Mouse (Mus musculus) cerebellum, adult 11 months (tissue): ENCODE data around the gene Vkorc1.
"Not testable (repeated sequence)": the region's sequence is repeated elsewhere in the genome, so short reads cannot be mapped to it uniquely, and the experiment has no call there.

Source experiments
- DNase-seq: peaks from one replicate; pipeline ENCODE4 v3.0.0; 2022

Vkorc1 gene

DNA sequence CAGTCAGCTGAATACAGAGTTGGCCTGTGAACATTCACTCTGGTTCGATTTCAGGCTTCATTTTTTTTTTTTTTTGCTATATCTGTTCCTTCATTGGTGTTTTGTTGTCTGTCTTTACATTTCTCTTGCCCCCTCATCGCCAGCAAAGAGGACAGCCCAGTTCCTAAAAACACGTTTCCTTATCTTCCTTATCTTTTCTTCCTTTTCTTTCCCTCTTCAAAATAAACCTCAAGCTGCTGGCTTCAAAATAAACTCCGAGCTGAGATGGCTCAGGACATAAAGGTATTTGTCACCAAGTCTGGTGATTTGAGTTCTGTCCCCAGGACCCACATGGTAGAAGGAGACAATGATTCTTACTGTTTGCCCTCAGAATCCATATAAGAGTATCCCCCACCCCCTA, 17.5 kb upstream of the Vkorc1 start:
- DNase-seq: no peak

DNA sequence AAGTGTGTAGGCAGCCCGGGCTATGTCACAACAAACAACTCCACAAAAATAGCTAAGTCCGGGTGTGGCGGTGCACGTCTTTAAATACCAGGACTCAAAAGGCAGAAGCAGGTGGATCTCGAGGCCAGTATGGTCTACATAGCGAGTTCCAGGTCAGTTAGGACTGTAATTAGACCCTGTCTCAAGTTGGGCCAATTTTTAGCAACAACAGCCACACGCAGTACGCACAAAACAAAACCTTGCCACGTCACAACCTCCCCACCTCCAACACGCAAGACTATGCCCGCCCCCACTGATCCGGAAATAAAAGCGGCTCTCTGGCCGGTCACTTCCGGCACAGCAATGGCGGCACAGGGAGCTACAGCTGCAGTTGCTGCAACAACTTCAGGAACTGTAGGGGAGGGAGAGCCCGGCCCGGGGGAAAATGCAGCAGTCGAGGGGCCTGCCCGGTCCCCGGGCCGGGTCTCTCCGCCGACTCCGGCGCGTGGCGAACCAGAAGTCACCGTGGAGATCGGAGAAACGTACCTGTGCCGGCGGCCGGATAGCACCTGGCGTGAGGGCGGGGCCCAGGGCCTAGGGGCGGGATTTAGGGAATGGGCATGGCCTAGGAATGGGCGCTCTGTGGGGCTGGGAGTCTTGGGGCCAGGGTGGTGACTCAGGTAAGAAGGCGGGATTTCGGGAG, 16.9 kb upstream of the Vkorc1 start, which contains the start of gene Kat8:
Gene Kat8 (plus strand): TSS at position 327 of the 682 bp plus-strand sequence.
- DNase-seq: peak; percentile 80

DNA sequence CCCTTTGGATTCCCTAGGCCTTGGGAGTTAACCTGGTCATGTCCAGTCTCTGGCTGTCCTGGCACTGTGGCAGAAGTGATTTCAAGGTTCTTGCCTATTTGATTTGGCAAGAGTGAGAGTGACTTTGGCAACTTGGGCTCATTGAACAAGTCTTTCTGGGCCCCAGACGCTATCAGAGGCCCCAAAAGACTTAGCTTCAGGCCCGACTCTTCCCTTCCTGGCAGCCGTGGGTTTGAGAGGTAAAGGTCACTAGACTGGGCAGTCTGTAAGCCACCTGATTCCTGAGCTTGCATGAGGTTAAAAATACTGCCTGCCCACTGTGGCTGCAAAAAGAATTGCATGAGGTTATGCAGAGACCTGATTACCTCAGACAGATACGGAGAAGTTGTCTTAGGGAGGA, 13.2 kb upstream of the Vkorc1 start:
- no peak for DNase-seq

DNA sequence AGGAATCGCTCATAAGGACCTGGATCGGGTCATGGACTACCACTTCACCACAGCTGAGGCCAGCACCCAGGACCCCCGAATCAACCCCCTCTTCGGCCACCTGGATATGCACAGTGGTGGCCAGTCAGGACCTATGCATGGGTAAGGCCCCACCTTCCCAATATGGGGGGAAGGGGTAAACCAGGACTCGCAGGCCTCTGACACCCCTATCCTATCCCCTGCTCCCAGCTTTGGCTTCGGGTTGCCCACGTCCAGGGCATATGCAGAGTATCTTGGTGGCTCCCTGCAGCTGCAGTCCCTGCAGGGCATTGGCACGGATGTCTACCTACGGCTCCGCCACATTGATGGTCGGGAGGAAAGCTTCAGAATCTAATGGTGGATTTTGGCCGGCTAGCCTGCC, 12.5 kb upstream of the Vkorc1 start:
- DNase-seq: no peak

DNA sequence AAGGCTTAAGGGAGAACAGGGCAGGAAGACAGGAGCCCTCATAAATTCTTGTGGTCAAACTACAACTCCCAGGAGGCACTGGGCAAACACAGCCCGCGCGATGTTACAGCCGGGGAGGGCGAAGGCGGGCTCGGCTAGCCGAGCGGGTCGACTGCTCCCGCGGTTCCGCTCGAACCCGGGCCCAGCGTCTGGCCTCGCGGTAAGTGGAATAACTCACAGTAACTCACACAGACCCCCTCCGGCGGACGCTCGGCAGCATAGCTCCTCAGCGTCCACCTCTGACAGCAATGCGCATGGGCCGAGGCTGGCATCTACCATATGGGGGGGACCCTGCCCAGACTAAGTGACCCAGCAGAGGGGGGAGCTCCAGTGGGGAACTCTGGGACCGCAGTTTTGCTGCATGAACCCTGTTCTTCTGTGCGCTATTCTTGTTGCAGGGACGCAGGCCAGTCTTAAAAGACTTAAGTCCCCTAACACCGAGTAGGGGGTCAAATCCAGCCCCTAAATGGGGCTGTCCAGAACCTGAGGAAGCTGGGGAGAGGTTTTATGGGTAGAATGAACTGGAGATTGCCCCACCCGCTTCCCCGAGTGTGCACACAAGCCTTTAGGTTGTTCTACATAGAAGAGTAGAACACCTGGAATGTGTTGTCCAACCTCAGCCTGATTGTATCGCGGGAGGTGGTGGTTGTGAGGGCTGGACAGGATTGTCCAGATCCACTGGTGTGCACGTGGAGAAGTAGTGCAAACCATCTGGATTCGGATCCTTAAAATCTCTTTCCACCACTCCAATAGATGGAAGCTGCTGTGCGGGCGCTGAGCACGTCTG, 8.8 kb upstream of the Vkorc1 start, which contains the start of gene Bckdk:
Gene Bckdk (plus strand): TSS at position 112 of the 826 bp plus-strand sequence.
- DNase-seq: peak; percentile 73

DNA sequence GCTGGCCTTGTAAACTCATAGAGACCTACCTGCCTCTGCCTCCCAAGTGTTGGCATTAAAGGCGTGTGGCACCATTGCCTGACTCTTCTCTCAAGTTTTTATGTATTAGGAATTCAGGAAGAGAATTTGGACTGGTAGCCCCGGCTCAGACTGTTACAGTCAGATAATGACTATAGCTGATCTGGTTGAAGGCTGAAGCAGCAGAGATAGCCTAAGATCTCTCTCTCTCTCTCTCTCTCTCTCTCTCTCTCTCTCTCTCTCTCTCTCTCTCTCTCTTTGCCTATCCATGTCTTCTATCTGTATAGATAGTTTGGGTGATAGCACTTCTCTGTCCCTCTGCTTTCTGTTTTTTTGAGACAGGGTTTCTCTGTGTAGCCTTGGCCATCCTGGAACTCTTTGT, 6.4 kb upstream of the Vkorc1 start:
- DNase-seq: no peak

DNA sequence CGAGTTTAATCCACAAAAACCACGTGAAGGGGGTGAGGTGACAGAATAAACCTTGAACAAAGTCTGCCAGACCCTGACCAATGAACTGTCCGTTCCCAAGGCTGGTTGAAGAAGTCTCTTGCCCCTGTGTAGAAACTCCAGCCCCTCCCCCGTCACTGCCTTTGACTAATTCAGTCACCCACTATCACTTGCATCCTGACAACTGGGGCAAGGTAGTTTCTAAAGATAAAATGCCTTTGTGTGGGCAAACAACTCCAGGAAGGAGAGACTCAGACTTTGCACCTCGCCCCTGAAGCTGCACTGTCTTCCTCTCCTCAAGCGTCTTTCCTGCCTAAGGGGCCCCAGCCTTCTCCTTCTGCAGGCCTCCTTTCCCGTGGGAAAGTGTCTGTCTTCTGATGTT, 4.6 kb upstream of the Vkorc1 start:
- DNase-seq: no peak

DNA sequence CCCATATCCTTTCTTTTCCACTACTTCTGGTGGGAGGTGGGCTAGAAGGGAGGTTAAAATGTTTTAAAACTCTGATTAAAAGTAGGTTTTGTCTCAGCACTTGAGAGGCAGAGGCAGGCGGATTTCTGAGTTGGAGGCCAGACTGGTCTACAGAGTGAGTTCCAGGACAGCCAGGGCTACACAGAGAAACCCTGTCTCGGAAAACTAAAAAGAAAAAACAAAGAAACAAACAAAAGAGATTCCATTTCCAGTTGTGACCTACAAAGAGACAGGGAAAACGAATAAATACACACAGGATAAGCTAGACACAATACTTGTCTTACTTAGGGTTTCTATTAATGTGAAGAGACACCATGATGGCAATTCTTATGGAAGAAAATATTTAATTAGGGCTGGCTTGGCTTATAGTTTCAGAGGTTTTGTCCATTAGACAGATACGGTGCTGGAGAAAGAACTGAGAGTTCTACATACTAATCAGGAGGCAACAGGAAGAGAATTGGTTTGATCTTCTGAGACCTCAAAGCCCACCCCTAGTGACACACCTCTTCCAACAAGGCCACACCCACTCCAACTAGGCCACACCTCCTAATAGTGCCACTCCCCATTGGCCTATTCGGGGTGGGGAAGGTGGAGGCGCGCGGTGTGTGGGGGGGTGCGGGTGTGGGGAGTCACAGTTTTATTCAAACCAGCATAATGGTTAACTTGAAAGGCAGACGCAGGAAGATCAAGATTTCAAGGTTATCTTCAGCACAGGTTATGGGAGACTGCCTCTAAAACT, 3.0 kb upstream of the Vkorc1 start:
- no peak for DNase-seq

DNA sequence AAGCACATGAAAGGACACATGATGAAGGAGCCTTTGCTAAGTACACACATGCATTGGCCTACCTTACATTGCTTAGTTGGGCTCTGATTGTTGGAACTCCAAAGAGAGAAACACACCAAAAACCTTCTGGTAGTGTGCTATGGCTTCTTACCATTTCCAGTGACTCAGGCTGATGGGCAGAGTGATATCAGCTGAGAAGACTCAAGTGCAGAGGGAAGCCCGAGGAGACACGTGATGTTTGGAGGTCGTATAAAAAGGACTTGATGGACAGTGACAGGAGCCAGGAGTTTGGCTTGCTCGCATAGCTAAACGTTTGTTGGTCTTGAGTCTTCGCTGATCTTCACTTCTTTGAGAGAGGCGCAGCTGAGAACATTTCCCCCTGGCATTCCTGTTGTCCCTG, 2.1 kb upstream of the Vkorc1 start:
- DNase-seq: no peak

DNA sequence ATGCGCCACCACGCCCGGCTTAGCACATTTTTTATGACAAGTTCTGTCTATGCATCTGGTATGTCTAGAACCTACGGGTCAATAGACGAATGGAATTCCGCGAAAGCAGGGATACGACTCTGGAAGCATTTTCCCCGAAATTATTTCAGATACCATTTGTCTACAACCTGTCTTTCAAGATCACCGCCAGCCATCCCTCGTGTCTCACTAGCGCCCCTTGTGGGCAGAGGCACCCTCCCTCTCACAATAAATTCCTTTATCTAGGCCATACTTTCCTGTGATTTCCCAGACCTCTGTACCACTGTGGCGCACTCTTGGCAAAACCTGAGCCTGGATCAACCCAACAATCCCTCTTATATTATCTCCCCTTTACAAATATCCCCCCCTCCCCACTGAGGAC, 967 bp upstream of the Vkorc1 start:
- DNase-seq: peak; percentile 63

DNA sequence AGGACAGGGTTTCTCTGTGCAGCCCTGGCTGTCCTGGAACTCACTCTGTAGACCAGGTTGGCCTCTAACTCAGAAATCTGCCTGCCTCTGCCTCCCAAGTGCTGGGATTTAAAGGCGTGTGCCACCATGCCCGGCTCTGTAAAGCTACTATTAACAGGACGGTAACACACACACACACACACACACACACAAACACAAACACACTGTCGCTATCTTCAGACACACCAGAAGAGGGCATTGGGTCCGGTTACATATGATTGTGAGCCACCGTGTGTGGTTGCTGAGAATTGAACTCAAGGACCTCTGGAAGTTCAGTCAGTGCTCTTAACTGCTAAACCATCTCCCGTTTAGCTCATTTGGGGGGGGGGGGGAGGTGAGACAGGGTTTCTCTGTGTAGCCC, 474 bp upstream of the Vkorc1 start:
- not testable (repeated sequence) for DNase-seq

DNA sequence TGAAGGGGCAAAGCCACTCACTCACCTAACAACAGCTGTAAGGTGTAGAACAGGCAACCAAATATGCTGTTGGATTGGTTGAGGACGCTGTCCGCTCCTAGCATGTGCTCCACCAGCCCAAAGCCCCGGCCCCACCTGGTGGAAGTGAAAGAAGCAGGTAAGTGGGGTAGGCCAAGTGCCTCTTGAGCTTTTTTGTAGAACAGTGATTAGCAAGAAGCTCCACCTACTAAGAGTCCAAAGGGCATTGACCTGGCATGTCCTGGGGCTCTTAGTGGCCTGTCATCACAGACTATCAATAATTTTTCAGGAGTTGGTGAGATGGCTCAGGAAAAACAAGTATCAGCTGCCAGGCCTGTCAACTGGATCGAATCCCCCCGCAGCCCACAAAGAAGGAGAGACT, 937 bp downstream of the Vkorc1 start:
- DNase-seq: no peak

DNA sequence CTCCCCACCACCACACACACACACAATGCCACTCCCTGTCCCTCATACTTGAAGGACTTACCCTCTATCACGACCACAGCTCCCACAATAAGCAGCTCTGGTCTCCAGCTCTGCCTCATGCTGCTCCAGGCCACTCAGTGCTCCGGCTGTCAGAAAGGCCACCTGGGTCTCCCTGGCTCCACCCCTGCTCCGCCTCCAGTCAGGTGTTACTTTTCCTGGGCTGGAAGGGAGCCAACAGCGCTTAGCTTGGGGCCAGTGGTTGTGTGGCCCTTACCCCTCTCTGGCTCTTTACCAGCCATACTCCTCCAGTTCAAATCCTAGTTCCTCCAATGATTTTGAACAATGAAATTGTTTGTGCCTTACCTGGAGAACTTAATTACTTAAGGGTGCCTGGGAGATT, 4.6 kb downstream of the Vkorc1 start, which contains the start of gene Prss53:
Gene Prss53 (minus strand): TSS at position 173 of the 400 bp plus-strand sequence.
- no peak for DNase-seq

DNA sequence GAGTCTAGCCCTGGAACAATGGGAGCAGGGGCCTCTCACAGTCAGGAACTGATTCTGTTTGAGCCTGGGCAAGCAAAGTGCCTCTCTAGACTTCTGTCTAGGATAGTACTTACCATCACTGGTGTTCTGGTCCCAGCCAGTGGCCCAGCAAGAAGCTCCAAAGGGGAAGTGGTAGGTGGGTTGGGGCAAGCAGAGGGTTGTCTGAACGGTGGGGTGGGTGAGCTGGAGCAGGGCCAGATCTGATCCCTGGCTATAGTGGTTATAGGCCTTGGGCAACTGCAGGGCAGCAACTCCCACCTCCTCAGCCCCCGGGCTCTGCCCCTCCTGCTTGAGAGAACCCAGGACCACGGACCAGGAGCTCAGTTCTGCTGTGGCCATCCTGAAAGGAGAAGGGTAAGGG, 6.6 kb downstream of the Vkorc1 start:
- DNase-seq: no peak

DNA sequence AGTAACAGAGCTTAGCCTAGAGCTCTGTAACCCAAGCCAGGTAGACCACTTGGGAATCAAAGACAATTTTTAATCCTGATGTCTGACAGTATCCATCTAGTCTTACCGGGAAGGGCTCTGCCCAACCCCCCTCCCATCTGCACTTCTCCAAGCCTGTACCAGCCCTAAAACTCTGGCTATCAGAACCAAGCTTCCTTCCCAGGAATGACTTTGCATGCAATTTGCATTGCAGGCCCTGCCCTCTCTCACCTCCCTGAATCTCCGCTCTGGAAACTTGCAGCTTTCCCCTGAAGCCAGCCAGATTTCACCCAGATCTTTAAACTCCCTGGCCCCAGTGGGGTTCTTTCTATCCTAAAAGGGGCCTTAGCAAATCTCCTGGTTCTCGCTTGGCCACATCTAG, 7.6 kb downstream of the Vkorc1 start:
- DNase-seq: no peak

DNA sequence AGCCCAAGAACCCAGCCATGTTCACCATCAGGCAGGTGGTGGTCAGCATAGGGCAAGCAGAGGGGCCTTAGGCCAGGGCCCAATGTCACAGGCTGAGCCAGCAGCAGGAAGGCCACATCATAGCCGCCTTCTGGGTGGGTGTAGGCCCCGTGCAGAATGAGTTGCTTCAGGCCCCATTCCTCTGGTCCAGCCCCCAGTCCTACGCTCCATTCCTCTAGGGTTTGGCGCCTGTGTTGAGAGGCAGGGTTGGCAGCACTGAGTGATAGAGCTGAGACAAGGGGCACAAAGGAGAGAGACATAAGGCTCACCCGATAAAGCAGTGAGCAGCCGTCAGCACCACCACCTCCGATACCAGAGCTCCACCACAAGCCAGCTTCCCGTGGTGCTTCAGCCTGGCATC, 8.2 kb downstream of the Vkorc1 start:
- DNase-seq: no peak

DNA sequence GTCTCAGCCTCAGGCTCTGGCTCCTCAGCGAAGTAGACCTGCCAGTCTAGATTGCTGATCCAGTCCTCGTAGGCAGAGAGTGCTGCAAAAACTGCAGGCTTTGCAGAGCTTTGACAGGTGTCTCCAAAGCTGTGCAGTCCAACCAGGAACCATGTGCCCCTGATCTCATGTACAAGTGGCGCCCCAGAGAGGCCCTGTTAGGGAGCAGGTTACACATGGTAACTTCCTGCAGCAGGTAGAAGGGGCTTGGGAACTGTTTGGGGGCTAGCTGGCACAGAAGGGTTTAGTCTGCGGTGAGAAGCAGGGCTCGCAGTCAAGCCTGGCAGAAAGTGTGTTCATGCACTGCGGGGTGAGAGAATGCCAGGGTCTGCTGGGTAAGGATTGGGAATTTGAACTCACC, 8.9 kb downstream of the Vkorc1 start:
- no peak for DNase-seq

DNA sequence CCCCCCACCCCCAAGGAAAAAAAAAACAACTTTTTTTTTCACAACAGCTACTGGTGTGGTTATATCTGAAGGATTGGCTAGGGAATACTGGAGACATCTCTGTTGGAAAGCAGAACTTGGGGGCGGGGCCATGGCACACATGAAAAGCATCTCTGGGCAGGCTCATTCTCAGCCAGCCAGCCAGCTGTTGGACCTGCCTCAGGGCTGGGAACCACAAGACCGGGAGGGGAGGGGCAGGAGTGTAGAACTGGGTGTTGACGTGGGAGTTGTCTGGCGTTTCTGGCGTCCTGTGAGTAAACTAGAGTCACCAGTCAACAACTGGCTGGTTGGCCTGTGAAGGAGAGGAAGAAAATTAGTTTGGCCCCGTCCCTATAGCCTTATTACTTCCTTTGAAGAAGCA, 9.5 kb downstream of the Vkorc1 start:
- DNase-seq: no peak

DNA sequence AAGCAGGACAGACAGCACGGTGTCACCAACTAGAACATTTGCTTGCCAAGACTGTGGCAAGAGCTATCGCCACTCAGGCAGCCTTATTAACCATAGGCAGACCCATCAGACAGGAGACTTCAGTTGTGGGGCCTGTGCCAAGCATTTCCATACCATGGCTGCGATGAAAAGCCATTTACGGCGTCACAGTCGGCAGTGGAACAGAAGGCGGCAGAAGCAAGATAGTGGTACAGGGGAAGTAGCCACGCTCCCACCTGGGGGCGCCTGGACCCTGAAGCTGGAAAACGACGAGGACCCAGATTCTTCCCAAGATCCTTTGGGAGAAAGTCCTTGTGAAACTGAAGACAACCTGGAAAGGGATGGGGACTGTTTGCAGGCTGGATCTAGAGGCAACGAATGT, 15.0 kb downstream of the Vkorc1 start:
- DNase-seq: no peak

DNA sequence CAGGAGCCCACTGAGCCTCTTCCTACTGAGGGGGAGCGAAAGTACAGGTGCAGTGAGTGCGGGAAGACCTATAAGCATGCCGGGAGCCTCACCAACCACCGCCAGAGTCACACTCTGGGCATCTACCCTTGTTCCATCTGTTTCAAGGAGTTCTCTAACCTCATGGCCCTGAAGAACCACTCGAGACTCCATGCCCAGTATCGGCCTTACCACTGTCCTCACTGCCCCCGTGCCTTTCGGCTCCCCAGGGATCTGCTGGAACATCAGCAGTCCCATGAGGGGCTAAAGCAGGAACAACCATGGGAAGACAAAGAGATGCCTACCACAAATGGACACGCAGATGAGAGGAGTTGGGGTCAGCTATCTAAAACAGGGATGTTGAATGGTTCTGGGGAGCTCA, 16.1 kb downstream of the Vkorc1 start:
- no peak for DNase-seq

DNA sequence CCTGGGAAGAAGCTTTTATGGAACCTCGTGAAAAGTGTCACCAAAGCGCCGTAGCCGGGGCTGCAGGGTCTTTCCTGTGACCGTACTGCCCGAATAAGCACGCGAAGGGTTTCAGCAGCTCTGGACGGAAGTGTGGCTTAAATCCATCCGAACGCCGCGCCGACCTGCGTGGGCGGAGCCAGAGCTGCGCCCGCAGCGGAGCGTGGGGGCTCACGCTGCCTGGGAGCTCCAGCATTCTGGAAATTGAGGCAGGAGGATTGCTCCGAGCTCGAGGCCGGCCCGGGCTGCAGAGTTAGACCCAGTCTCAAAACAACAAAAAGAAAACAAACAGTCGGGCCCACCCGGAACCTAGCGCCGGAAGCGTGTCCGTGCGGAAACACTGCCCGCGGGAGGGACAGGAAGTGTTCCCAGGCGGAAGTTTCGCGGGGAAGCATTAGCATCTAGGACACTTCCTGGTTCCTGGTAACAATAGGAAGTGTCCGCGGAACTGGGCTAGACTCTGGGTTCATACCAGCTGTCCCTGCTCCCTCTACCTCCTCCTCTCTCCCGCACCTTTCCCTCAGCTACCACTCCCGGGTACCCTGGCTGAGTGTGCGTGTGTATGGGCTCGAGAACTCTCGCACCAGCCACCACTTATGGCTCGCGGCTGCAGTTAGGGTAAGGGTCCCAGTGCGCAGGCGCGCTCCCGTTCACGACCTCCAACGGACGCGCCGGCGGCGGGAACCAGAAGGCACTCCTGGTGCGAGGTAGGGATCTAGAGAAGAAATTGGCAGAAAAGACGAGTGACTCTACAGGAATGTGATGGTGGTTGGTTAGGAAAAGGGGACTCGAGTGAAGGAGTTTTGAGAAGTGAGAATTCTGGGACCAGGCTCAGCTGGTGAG, 18.7 kb downstream of the Vkorc1 start, which contains the start of gene Zfp668:
Gene Zfp668 (minus strand): TSS at position 362 of the 882 bp plus-strand sequence.
- peak; percentile 84 for DNase-seq

DNA sequence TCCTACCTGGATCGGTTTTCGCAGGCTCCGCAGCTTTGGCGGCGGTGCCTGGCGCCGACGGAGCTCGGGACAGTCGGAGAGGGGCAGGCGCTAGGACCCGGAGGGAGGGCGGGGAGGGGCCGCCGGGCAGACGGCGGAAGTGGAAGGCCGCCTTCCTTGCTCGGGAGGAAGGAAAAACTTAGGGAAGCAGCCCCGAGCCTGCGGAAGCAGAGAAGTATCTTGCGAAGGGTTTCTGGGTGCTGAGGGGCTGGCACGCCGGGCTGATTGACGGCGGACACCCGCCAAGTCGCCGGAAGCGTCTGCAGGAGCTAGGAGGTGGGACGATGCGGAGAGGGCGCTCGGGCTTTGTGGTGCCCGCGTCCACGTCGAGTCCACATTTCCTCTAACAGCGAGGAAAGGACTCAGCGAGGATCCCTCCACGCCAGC, 19.4 kb downstream of the Vkorc1 start, which contains the start of gene Zfp646:
Gene Zfp646 (plus strand): TSS at position 181 of the 426 bp plus-strand sequence.
- DNase-seq: no peak
